ENCODE assay signal across 9 mouse cellular contexts in genomic region chr12:27311854-27312466, GRCm38 (mm10). TPM values are rescaled to one million over a fixed set of nuclear protein-coding genes. Genes with fewer than 3 reads are reported as not detected.
DNase-seq lines count a peak whose midpoint lies in the region; ATAC-seq lines count a peak whose summit lies in the region.
"Had no signal": no experiment of that assay in that cellular context is flagged by ENCODE, and none has a peak within 500 bp of the region (broad histone marks: within the 10 kb centered on the region; RNA-seq: fewer than 3 reads in every experiment).

No protein-coding gene starts in this region.

- no peaks in the 10 kb centered on the region for H3K36me3 ChIP-seq in hindbrain, embryonic 11.5 days (ENCODE audit: control insufficient read depth, insufficient read depth, low read length)
- H3K36me3 ChIP-seq in hindbrain, embryonic 14.5 days (replicated peaks; ENCODE audit: control insufficient read depth, insufficient read depth): no peaks in the 10 kb centered on the region
- H3K36me3 ChIP-seq in midbrain, embryonic 10.5 days: no peaks in the 10 kb centered on the region
- no peaks in the 10 kb centered on the region for H3K36me3 ChIP-seq in midbrain, embryonic 15.5 days (replicated peaks)
- no peaks in the 10 kb centered on the region for H3K36me3 ChIP-seq in limb, embryonic 13.5 days

- peaks cover 3% of the 10 kb centered on the region; the same call in 1 of the 2 replicates for H3K4me1 ChIP-seq in hindbrain, embryonic 11.5 days (replicated peaks; ENCODE audit: control insufficient read depth, insufficient read depth, low read length)
- no peaks in the 10 kb centered on the region for H3K4me1 ChIP-seq in hindbrain, embryonic 14.5 days (replicated peaks; ENCODE audit: control insufficient read depth, insufficient read depth, low read length)
- peaks cover 27% of the 10 kb centered on the region for H3K4me1 ChIP-seq in midbrain, embryonic 10.5 days
- peaks cover 10% of the 10 kb centered on the region; the same call in 1 of the 2 replicates for H3K4me1 ChIP-seq in midbrain, embryonic 15.5 days
- H3K4me1 ChIP-seq in limb, embryonic 13.5 days: peaks cover 34% of the 10 kb centered on the region

- DNase-seq in hindbrain, embryonic 11.5 days (ENCODE audit: low spot score): peak; percentile 25
- DNase-seq in hindbrain, embryonic 14.5 days (ENCODE audit: low spot score): no peak
- no peak for DNase-seq in midbrain, embryonic 10.5 days (ENCODE audit: low spot score)
- peak; percentile 42 for DNase-seq in embryo, embryonic 11 days
- no peak for DNase-seq in ovary, postnatal 14 days (ENCODE audit: low spot score)
- DNase-seq: left cerebral cortex, postnatal 4 days had no signal

- H3K9ac ChIP-seq in hindbrain, embryonic 11.5 days (ENCODE audit: low read depth, low read length): no peak overlapping the region
- H3K9ac ChIP-seq in hindbrain, embryonic 14.5 days: no peak overlapping the region
- no peak overlapping the region for H3K9ac ChIP-seq in midbrain, embryonic 15.5 days
- H3K9ac ChIP-seq in limb, embryonic 13.5 days: peak overlapping the region; percentile 35; the same call in 1 of the 2 replicates

- H3K27ac ChIP-seq in hindbrain, embryonic 11.5 days (ENCODE audit: low read depth, low read length): no peak overlapping the region
- H3K27ac ChIP-seq in hindbrain, embryonic 14.5 days: no peak overlapping the region
- peak overlapping the region; percentile 63 for H3K27ac ChIP-seq in midbrain, embryonic 10.5 days (replicated peaks)
- no peak overlapping the region for H3K27ac ChIP-seq in midbrain, embryonic 15.5 days
- H3K27ac ChIP-seq in limb, embryonic 13.5 days: peak overlapping the region; percentile 39; the same call in 1 of the 2 replicates

- H3K27me3 ChIP-seq in hindbrain, embryonic 11.5 days (ENCODE audit: control insufficient read depth, insufficient read depth, low read length): no peaks in the 10 kb centered on the region
- H3K27me3 ChIP-seq in hindbrain, embryonic 14.5 days (ENCODE audit: control insufficient read depth, insufficient read depth, low read length): no peaks in the 10 kb centered on the region
- 0 out of 2 replicates have a peak, but pooled peaks cover 5% of the 10 kb centered on the region for H3K27me3 ChIP-seq in midbrain, embryonic 10.5 days (ENCODE audit: low read depth, poor library complexity, severe bottlenecking)
- no peaks in the 10 kb centered on the region for H3K27me3 ChIP-seq in midbrain, embryonic 15.5 days (replicated peaks)
- H3K27me3 ChIP-seq in limb, embryonic 13.5 days: no peaks in the 10 kb centered on the region
- H3K27me3 ChIP-seq: CH12.LX had no signal

- H3K4me2 ChIP-seq in hindbrain, embryonic 11.5 days (replicated peaks; ENCODE audit: low read depth, low read length): no peak overlapping the region
- H3K4me2 ChIP-seq in hindbrain, embryonic 14.5 days (replicated peaks): no peak overlapping the region
- no peak overlapping the region for H3K4me2 ChIP-seq in midbrain, embryonic 15.5 days
- peak overlapping the region; percentile 45 for H3K4me2 ChIP-seq in limb, embryonic 13.5 days (replicated peaks)

- H3K4me3 ChIP-seq in hindbrain, embryonic 11.5 days (ENCODE audit: low read depth, low read length): no peak overlapping the region
- no peak overlapping the region for H3K4me3 ChIP-seq in hindbrain, embryonic 14.5 days (replicated peaks; ENCODE audit: low read length)
- H3K4me3 ChIP-seq in midbrain, embryonic 10.5 days: 0 out of 2 replicates have a peak overlapping the region, but pooled peaks have one; percentile 5
- no peak overlapping the region for H3K4me3 ChIP-seq in midbrain, embryonic 15.5 days
- no peak overlapping the region for H3K4me3 ChIP-seq in limb, embryonic 13.5 days

- no peak for ATAC-seq in hindbrain, embryonic 11.5 days (ENCODE audit: low FRiP score)
- ATAC-seq in hindbrain, embryonic 14.5 days (ENCODE audit: low FRiP score): no peak
- no peak for ATAC-seq in midbrain, embryonic 15.5 days (replicated peaks)
- ATAC-seq in limb, embryonic 13.5 days (ENCODE audit: low FRiP score, low read depth): no peak

- H3K9me3 ChIP-seq in hindbrain, embryonic 11.5 days (ENCODE audit: control insufficient read depth, low read length): no peaks in the 10 kb centered on the region
- no peaks in the 10 kb centered on the region for H3K9me3 ChIP-seq in hindbrain, embryonic 14.5 days (ENCODE audit: control insufficient read depth, low read length)
- no peaks in the 10 kb centered on the region for H3K9me3 ChIP-seq in midbrain, embryonic 10.5 days (replicated peaks)
- H3K9me3 ChIP-seq in midbrain, embryonic 15.5 days: no peaks in the 10 kb centered on the region
- H3K9me3 ChIP-seq in limb, embryonic 13.5 days: no peaks in the 10 kb centered on the region

- 16% methylated on average over 9 of the region's 9 CpGs for WGBS in hindbrain, embryonic 11.5 days
- 19% methylated on average over 9 of the region's 9 CpGs for WGBS in hindbrain, embryonic 14.5 days
- WGBS in midbrain, embryonic 10.5 days: 13% methylated on average over 9 of the region's 9 CpGs
- 16% methylated on average over 9 of the region's 9 CpGs for WGBS in midbrain, embryonic 15.5 days
- WGBS in limb, embryonic 13.5 days: 12% methylated on average over 9 of the region's 9 CpGs

RNA-seq across cellular contexts. Expression of gene Sox11, which starts 30.4 kb away (rescaled TPM):
- 728 and 786 TPM in 2 replicates for polyA plus RNA-seq in hindbrain, embryonic 11.5 days (2014; fragmentation: Nextera tagmentation; extraction: Ambion mirVana)
- 336 and 376 TPM in 2 replicates for polyA plus RNA-seq in hindbrain, embryonic 14.5 days (2014; fragmentation: Nextera tagmentation; extraction: Ambion mirVana)
- polyA plus RNA-seq in midbrain, embryonic 10.5 days (2016; fragmentation: Nextera tagmentation; extraction: Ambion mirVana): 260 and 367 TPM in 2 replicates
- polyA plus RNA-seq in midbrain, embryonic 15.5 days (2015; fragmentation: Nextera tagmentation; extraction: Ambion mirVana): 467 and 470 TPM in 2 replicates
- polyA plus RNA-seq in limb, embryonic 13.5 days (2015; fragmentation: Nextera tagmentation; extraction: Ambion mirVana): 213 and 220 TPM in 2 replicates

Comparison
In these comparisons a context has a peak if more than half of its experiments do, and no peak if none do; other contexts are left out.
1. DNase-seq: peak in hindbrain, embryonic 11.5 days (single experiment) and embryo, embryonic 11 days (single experiment); none in hindbrain, embryonic 14.5 days (single experiment), midbrain, embryonic 10.5 days (single experiment) and ovary, postnatal 14 days (single experiment).
2. H3K27ac ChIP-seq: peak in midbrain, embryonic 10.5 days (single experiment) and limb, embryonic 13.5 days (single experiment); none in hindbrain, embryonic 11.5 days (single experiment), hindbrain, embryonic 14.5 days (single experiment) and midbrain, embryonic 15.5 days (single experiment).